Mouse (Mus musculus) CD4-positive naive resting alpha-beta T cell, adult 57 days (primary cell): ENCODE measurements around the gene Atp7a. TPM values are rescaled to one million over a fixed set of nuclear protein-coding genes. Genes with fewer than 3 reads are reported as not detected.

Source experiments
- total RNA-seq: library from RNA; stranded (reverse); gene quantifications from one replicate; pipeline ENCODE4 v1.2.4, GENCODE M21; 2023

Gene Atp7a
- 15.3 TPM for total RNA-seq

GRCm38 (mm10) chrX:106026418-106027342, at the start of gene Atp7a:
Atp7a (plus strand) TSS chrX:106027276.

DNA sequence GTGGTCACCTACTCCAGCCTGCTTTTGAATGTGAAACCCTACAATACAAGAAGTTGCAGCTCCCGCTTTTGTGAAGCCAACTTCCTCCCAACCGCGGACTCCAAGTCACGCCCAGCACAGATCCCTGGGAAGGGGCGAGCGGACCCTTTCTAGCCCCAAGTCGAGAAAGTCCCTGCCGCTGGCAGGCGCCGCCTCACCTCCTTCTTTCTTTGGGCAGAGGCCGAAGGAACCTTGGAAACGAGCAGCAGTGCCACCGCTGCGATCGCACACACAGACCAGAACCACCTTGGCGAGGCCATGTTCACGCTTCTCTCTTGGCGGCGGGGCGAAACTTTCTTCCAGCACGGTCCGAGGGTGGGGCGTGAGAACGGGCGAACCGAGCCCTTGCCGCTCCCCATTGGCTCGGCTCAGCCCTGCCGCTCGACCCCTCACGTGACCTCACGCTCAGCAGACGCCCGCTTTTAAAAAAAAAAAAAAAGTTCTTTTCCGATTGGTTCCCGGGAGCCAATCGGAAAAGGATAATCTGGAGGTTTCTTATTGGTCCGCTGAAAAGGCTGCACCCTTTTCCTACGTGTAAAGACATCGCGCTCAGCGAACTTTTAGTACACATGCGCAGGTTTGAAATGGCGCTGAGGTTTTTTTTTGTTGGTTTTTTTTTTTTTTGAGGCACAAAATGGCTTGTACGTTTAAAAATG, 15.5 kb upstream of the Atp7a start, which contains the start of gene Magt1:
Magt1 (minus strand) TSS at position 442 of the 695 bp plus-strand sequence.

GRCm38 (mm10) chrX:106015571-106016322, 11.3 kb upstream of the Atp7a start, which contains the start of gene Cox7b:
Cox7b (plus strand) TSS chrX:106015700.

GRCm38 (mm10) chrX:106142936-106143335, 115.9 kb downstream of the Atp7a start, which contains the start of gene Tlr13:
Tlr13 (plus strand) TSS chrX:106143204.

Other genes with a start within 250 kb of the Atp7a start
- gene Atrx, start 97.9 kb upstream of the Atp7a start, total RNA-seq = 216 TPM
- gene Magt1, start 15.4 kb upstream of the Atp7a start, total RNA-seq = 30.1 TPM
- 156 TPM for gene Cox7b, start 11.6 kb upstream of the Atp7a start, total RNA-seq
- 0.35 TPM for gene Tlr13, start 115.9 kb downstream of the Atp7a start, total RNA-seq
- 83.2 TPM for gene Pgk1, start 159.8 kb downstream of the Atp7a start, total RNA-seq
- gene Taf9b, start 193.9 kb downstream of the Atp7a start, total RNA-seq = 10.2 TPM
- not detected for gene Fnd3c2, start 228.1 kb downstream of the Atp7a start, total RNA-seq